Mouse (Mus musculus): Measurements from ENCODE around the gene Ddx23. TPM values are rescaled to one million over a fixed set of nuclear protein-coding genes. Genes with fewer than 3 reads are reported as not detected.

The Ddx23 gene
- total RNA-seq, 2 experiments from 2014 or later = 55.2 to 57.2 TPM

GRCm38 (mm10) chr15:98610131-98610633 is 52.5 kb downstream of the Ddx23 start:
- intact Hi-C loops (cut with DNase I) = no loop called here
- DNase-seq = no peak

GRCm38 (mm10) chr15:98609331-98610130 is 53.2 kb downstream of the Ddx23 start, which contains the start of gene Adcy6:
Adcy6 (minus strand) TSS chr15:98610076.
- peak; percentile 87 to 88 for DNase-seq
- intact Hi-C loops (cut with DNase I) = loop anchor here (2.0 kb wide), 1 partner anchor 99 kb away; no protein-coding TSS in a partner anchor

DNA sequence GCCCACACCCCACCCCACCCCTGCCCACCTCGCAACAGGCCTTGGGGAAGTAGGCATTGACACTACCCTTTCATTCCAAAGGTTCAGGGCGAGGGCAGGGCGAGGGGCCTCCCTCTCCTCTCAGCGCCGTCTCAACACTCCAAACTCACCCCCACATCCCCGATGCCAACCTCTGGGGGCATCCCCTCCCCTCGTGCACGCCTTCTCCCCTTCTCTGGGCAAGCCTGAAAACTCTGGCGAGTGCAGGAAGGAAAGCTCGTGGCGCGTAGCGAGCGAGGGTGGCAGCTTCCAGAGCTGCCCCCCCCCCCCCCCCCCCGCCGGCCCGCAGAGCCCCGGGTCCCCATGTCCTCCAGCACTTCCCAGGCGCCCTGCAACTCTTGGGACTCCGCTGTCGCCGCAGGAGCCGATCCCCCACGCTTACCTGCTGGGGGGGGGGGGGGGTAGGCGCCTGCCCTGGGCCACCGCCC is 53.9 kb downstream of the Ddx23 start:
- DNase-seq = peak; percentile 50 to 62

GRCm38 (mm10) chr15:98608058-98608783 is 54.5 kb downstream of the Ddx23 start:
- intact Hi-C loops (cut with DNase I) = loop anchor here (2.0 kb wide), 1 partner anchor 97 kb away; no protein-coding TSS in a partner anchor
- peak in 1 of 2 experiments; percentile 47 for DNase-seq

More for the DNA sequence above, 53.9 kb downstream of the Ddx23 start:
- intact Hi-C loops (cut with DNase I) = loop anchor here (2.0 kb wide), 1 partner anchor 98 kb away; no protein-coding TSS in a partner anchor

DNA sequence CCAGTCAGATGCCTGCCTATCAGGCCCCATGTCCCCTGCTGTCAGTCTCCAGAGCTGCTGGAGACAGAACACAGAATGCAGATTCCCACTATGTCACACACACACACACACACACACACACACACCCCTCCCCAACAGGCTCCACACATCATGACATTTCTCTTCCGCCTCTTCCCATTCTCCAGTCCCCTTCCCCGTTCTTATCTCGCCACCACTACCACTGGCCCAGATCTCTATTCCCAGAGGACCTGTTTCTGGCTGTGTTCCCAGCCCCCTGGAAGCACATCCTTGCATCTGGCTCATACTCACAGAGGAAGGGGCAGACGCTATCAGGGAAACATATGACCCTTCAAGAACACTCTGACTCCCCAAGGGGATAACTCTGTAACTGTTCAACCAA is 55.1 kb downstream of the Ddx23 start:
- peak; percentile 90 to 94 for DNase-seq
- intact Hi-C loops (cut with DNase I) = no loop called here

- no peak for DNase-seq
- intact Hi-C loops (cut with DNase I) = no loop called here
Observed at GRCm38 (mm10) chr15:98606739-98607138, 56.0 kb downstream of the Ddx23 start.

GRCm38 (mm10) chr15:98606051-98606536 is 56.6 kb downstream of the Ddx23 start:
- peak; percentile 50 to 76 for DNase-seq
- intact Hi-C loops (cut with DNase I) = no loop called here

DNA sequence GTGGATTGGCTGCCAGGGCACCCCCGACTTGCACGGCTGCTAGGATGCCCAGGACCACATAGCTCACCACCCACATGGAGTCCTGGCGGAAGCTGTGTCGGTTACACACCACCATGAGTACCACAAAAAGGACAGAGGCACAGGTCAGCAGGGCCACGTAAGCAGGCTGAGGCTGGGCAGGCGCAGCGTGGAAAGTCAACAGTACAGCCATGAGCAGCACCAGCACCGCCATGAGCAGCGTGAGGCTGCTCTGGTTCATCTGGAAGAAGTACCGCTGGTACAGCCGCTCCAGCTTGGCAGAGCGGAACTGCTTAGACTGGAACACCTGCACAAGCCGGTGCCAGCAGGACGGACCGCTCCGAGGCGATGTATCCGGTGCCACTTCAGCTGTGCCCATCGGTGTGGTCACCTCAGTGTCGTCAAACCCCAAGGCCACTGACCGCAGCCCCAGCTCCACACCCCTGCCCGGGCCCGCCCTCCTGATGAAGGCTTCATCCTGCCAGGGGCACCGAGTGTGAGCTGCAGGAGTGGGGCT is 58.6 kb downstream of the Ddx23 start:
- intact Hi-C loops (cut with DNase I) = no loop called here
- DNase-seq = no peak

GRCm38 (mm10) chr15:98602921-98603458 is 59.7 kb downstream of the Ddx23 start:
- intact Hi-C loops (cut with DNase I) = no loop called here
- DNase-seq = peak; percentile 63 to 69

DNA sequence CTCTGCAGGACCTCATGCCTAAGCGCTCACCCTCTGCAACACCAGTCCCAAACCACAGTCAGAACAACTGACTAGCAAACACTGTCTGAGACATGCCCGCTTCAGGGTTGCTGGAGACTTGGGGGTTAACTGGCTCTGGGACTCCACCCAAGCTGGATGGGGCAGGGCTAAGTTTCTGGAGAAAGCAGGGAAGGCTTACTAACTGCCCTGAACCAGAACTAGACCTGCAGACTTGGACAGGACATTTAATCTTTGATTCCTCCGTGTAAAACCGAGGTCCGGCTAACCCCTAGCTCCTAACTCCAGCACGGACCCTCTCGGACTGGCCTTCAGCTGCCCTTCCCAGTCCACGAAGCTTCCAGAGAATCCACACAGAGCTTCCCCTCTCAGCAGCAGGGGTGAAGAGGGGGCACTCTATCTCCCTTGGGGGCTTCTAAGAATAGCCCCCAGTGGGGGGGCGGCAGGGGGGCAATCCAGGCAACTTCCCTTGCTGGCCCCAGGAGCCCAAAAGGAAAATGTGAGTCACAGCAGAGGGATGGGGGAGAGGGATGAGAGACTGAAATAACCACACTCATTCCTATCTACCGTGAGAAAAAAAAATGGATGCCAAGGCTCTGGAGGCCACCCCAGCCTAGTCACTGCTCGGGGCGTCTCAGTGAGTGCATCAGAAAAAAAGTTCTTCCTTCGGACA is 60.4 kb downstream of the Ddx23 start:
- intact Hi-C loops (cut with DNase I) = no loop called here
- peak; percentile 83 to 84 for DNase-seq

GRCm38 (mm10) chr15:98601832-98602190 is 60.9 kb downstream of the Ddx23 start:
- no peak for DNase-seq
- intact Hi-C loops (cut with DNase I) = loop anchor here (2.0 kb wide), 1 partner anchor 21 kb away; no protein-coding TSS in a partner anchor

GRCm38 (mm10) chr15:98600036-98600709 is 62.5 kb downstream of the Ddx23 start:
- peak in 1 of 2 experiments; percentile 33 for DNase-seq
- intact Hi-C loops (cut with DNase I) = loop anchor here (2.0 kb wide), 1 partner anchor 19 kb away; no protein-coding TSS in a partner anchor

DNA sequence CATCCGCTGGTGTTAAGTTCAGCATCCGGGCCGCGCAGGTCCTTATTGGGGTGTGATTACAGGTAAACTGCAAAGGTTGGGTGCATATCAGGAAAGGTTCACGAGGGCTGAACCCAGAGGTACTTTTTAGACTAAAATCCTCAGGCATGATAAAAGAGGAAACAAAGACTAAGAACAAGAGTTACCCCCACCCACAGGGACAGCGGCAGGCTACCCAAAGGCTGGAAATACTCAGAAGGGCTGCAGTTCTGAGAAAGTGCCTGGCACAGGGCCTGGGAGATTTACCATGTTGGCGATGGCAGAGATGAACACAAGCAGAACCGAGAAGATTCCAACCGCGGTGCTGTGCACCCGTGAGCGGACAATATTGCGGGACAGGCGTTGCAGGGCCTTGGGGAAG is 66.1 kb downstream of the Ddx23 start:
- intact Hi-C loops (cut with DNase I) = no loop called here
- DNase-seq = no peak

Other genes starting within 250 kb of the Ddx23 start
- gene Olfr282, start 231.7 kb downstream of the Ddx23 start, total RNA-seq (2021) = not detected
- not detected for gene Olfr281, start 210.3 kb downstream of the Ddx23 start, total RNA-seq (2021)
- gene OR5BS1P, start 193.0 kb downstream of the Ddx23 start, total RNA-seq (2021) = not detected
- gene Lalba, start 180.2 kb downstream of the Ddx23 start, total RNA-seq (2021) = under 1 TPM in 1 of 2 experiments, not detected in 1; 0.47 TPM
- not detected for gene Olfr279, start 170.5 kb downstream of the Ddx23 start, total RNA-seq (2021)
- gene Kansl2, start 128.6 kb downstream of the Ddx23 start, total RNA-seq (2021) = 10 to 100 TPM; 89.3 to 91.8 TPM
- 10 to 100 TPM; 34.5 to 40.0 TPM for gene Ccnt1, start 92.0 kb downstream of the Ddx23 start, total RNA-seq (2021)
- gene 4930415O20Rik, start 91.9 kb downstream of the Ddx23 start, total RNA-seq (2021) = under 1 TPM in 1 of 2 experiments, not detected in 1; 0.53 TPM
- 100 to 1,000 TPM; 187 to 200 TPM for gene Adcy6, start 52.8 kb downstream of the Ddx23 start, total RNA-seq (2021)
- gene Cacnb3, start 32.1 kb downstream of the Ddx23 start, total RNA-seq (2021) = 10 to 100 TPM; 13.6 to 14.0 TPM
- gene Rnd1, start 14.6 kb upstream of the Ddx23 start, total RNA-seq (2021) = 1 to 10 TPM in 1 of 2 experiments, under 1 TPM in 1; 0.84 to 1.9 TPM
- under 1 TPM; 0.12 to 0.41 TPM for gene Ccdc65, start 45.3 kb upstream of the Ddx23 start, total RNA-seq (2021)
- gene Fkbp11, start 65.3 kb upstream of the Ddx23 start, total RNA-seq (2021) = 10 to 100 TPM in 1 of 2 experiments, 1 to 10 TPM in 1; 8.1 to 10.2 TPM
- 10 to 100 TPM; 36.3 to 40.1 TPM for gene Arf3, start 100.3 kb upstream of the Ddx23 start, total RNA-seq (2021)
- under 1 TPM; 0.43 to 0.67 TPM for gene Wnt10b, start 115.3 kb upstream of the Ddx23 start, total RNA-seq (2021)
- not detected for gene Wnt1, start 127.0 kb upstream of the Ddx23 start, total RNA-seq (2021)
- gene Ddn, start 146.6 kb upstream of the Ddx23 start, total RNA-seq (2021) = under 1 TPM; 0.10 to 0.32 TPM
- 10 to 100 TPM; 93.7 to 94.3 TPM for gene Prkag1, start 168.6 kb upstream of the Ddx23 start, total RNA-seq (2021)
- gene Kmt2d, start 208.3 kb upstream of the Ddx23 start, total RNA-seq (2021) = 10 to 100 TPM; 63.0 to 72.1 TPM
- gene Rhebl1, start 231.6 kb upstream of the Ddx23 start, total RNA-seq (2021) = 1 to 10 TPM; 1.6 to 2.8 TPM
- 1 to 10 TPM; 2.8 to 3.8 TPM for gene Dhh, start 235.6 kb upstream of the Ddx23 start, total RNA-seq (2021)

Data from heart, postnatal 10 days (tissue).